Mouse (Mus musculus): ENCODE results near the gene Rgp1.

- no peak for TF ChIP-seq CTCF (IDR thresholded peaks at IDR 0.05)
- TF ChIP-seq EP300 (IDR thresholded peaks at IDR 0.05) = no peak
These were observed 741 bp downstream of the Rgp1 start for GRCm38 (mm10) chr4:43579256-43579655.
